ENCODE assay signal across 8 mouse cellular contexts in genomic region chr11:5261508-5262392, GRCm38 (mm10). TPM values are rescaled to one million over a fixed set of nuclear protein-coding genes. Genes with fewer than 3 reads are reported as not detected.
DNase-seq lines count a peak whose midpoint lies in the region; ATAC-seq and TF ChIP-seq lines count a peak whose summit lies in the region.

Gene Kremen1, minus strand, starts transcription at chr11:5261558.

- peak within 1 kb of the TSS; percentile 57 for H3K4me2 ChIP-seq in embryonic facial prominence, embryonic 15.5 days (replicated peaks)
- peak within 1 kb of the TSS; percentile 61 for H3K4me2 ChIP-seq in kidney, embryonic 14.5 days (replicated peaks; ENCODE audit: low read depth, low read length)
- peak within 1 kb of the TSS; percentile 79 for H3K4me2 ChIP-seq in limb, embryonic 15.5 days

- peak within 1 kb of the TSS; percentile 96 for H3K4me3 ChIP-seq in bone marrow, adult 2 months (replicated peaks; ENCODE audit: control insufficient read depth, low read depth, low read length)
- peak within 1 kb of the TSS; percentile 96 for H3K4me3 ChIP-seq in embryonic facial prominence, embryonic 15.5 days (replicated peaks)
- H3K4me3 ChIP-seq in kidney, embryonic 14.5 days (ENCODE audit: low read length), result peak within 1 kb of the TSS; percentile 55
- H3K4me3 ChIP-seq in limb, embryonic 15.5 days, result peak within 1 kb of the TSS; percentile 92

- peak; percentile 82 for DNase-seq in 416B (ENCODE audit: low read depth)
- DNase-seq in heart, adult 9 months (ENCODE audit: low spot score in 2 of 2), result peak; percentile 91 to 93
- DNase-seq in monocyte, adult 2 months (ENCODE audit: low read depth in 1 of 2, low spot score in 2 of 2), result peak; percentile 66 to 83
- peak; percentile 92 to 94 for DNase-seq in spleen, postnatal 36 days (ENCODE audit: low spot score in 2 of 2)

- WGBS in bone marrow, adult 2 months, result 2% methylated on average over 69 of the region's 80 CpGs
- WGBS in embryonic facial prominence, embryonic 15.5 days, result 2% methylated on average over 66 of the region's 80 CpGs
- WGBS in kidney, embryonic 14.5 days, result 5% methylated on average over 37 of the region's 80 CpGs
- WGBS in limb, embryonic 15.5 days, result 4% methylated on average over 41 of the region's 80 CpGs

- no peaks in the 10 kb centered on the region for H3K27me3 ChIP-seq in embryonic facial prominence, embryonic 15.5 days
- no peaks in the 10 kb centered on the region for H3K27me3 ChIP-seq in kidney, embryonic 14.5 days (ENCODE audit: control insufficient read depth, insufficient read depth, low read length)
- no peaks in the 10 kb centered on the region for H3K27me3 ChIP-seq in limb, embryonic 15.5 days

- H3K27ac ChIP-seq in bone marrow, adult 2 months (ENCODE audit: control insufficient read depth, insufficient read depth, low read depth, low read length, poor library complexity), result no peak within 1 kb of the TSS
- H3K27ac ChIP-seq in embryonic facial prominence, embryonic 15.5 days (replicated peaks), result peak within 1 kb of the TSS; percentile 84
- H3K27ac ChIP-seq in kidney, embryonic 14.5 days (ENCODE audit: low read depth, low read length), result peak within 1 kb of the TSS; percentile 14
- peak within 1 kb of the TSS; percentile 82 for H3K27ac ChIP-seq in limb, embryonic 15.5 days

- peak within 1 kb of the TSS; percentile 93 for H3K9ac ChIP-seq in embryonic facial prominence, embryonic 15.5 days
- peak within 1 kb of the TSS; percentile 67 for H3K9ac ChIP-seq in kidney, embryonic 14.5 days (ENCODE audit: low read depth, low read length)
- peak within 1 kb of the TSS; percentile 92 for H3K9ac ChIP-seq in limb, embryonic 15.5 days

- H3K9me3 ChIP-seq in embryonic facial prominence, embryonic 15.5 days (replicated peaks), result no peaks in the 10 kb centered on the region
- H3K9me3 ChIP-seq in kidney, embryonic 14.5 days (ENCODE audit: control insufficient read depth, low read length), result no peaks in the 10 kb centered on the region
- H3K9me3 ChIP-seq in limb, embryonic 15.5 days, result no peaks in the 10 kb centered on the region

- no peaks in the 10 kb centered on the region for H3K36me3 ChIP-seq in embryonic facial prominence, embryonic 15.5 days
- H3K36me3 ChIP-seq in kidney, embryonic 14.5 days (ENCODE audit: control insufficient read depth, insufficient read depth, low read length), result no peaks in the 10 kb centered on the region
- no peaks in the 10 kb centered on the region for H3K36me3 ChIP-seq in limb, embryonic 15.5 days

- peak; percentile 97 for ATAC-seq in embryonic facial prominence, embryonic 15.5 days (ENCODE audit: insufficient number of reproducible peaks, low FRiP score, low TSS enrichment, low read depth)
- peak; percentile 97 for ATAC-seq in kidney, embryonic 14.5 days (ENCODE audit: low FRiP score, low TSS enrichment)
- ATAC-seq in limb, embryonic 15.5 days (ENCODE audit: insufficient number of reproducible peaks, low FRiP score, low TSS enrichment, low read depth), result peak; percentile 96

- no peaks in the 10 kb centered on the region; the same call in 1 of the 2 replicates for H3K4me1 ChIP-seq in bone marrow, adult 2 months (ENCODE audit: control insufficient read depth, insufficient read depth, low read length)
- peaks cover 30% of the 10 kb centered on the region for H3K4me1 ChIP-seq in embryonic facial prominence, embryonic 15.5 days
- peaks cover 15% of the 10 kb centered on the region for H3K4me1 ChIP-seq in kidney, embryonic 14.5 days (ENCODE audit: control insufficient read depth, insufficient read depth, low read length)
- peaks cover 23% of the 10 kb centered on the region for H3K4me1 ChIP-seq in limb, embryonic 15.5 days

- no peak for TF ChIP-seq CTCF in bone marrow, adult 2 months (IDR thresholded peaks at IDR 0.05; ENCODE audit: control insufficient read depth, insufficient read depth, low read length)

- TF ChIP-seq POLR2A in bone marrow, adult 2 months (IDR thresholded peaks at IDR 0.05; ENCODE audit: borderline replicate concordance, control insufficient read depth, low read depth, low read length), result no peak

RNA-seq across cellular contexts. Expression of gene Kremen1, which starts in this region (rescaled TPM):
- polyA plus RNA-seq in bone marrow, adult 2 months (2011; ENCODE audit: insufficient read depth, insufficient read length, low replicate concordance, missing spikeins), result 1.4 and 2.1 TPM in 2 replicates
- polyA plus RNA-seq in embryonic facial prominence, embryonic 15.5 days (2015; fragmentation: Nextera tagmentation; extraction: Ambion mirVana), result 39.5 and 40.5 TPM in 2 replicates
- polyA plus RNA-seq in kidney, embryonic 14.5 days (2014; fragmentation: Nextera tagmentation; extraction: Ambion mirVana), result 7.8 and 17.2 TPM in 2 replicates
- 37.6 and 42.9 TPM in 2 replicates for polyA plus RNA-seq in limb, embryonic 15.5 days (2015; fragmentation: Nextera tagmentation; extraction: Ambion mirVana)
